Mouse (Mus musculus) lung, embryonic 15.5 days (tissue): ENCODE measurements at regions not wholly inside any gene's neighbourhood (a gene's known extent, or its start where the extent isn't known, plus 50 kb on each side); places are given as distances from the start of the nearest gene placed in this dataset.

ENCODE experiments used
- ATAC-seq: fragments of 200-750 bp; cut with Nextera tagmentation; 2 replicates; pipeline ENCODE4 v1.8.0; 2017; ENCODE audit warnings: moderate number of reproducible peaks, borderline replicate concordance; ENCODE audit not compliant: low FRiP score, low TSS enrichment; ENCODE audit errors: extremely low read depth
- H3K27ac ChIP-seq: fragments of 300-500 bp; sonication (generic); 2 replicates; pipeline ENCODE4 v1.5.1; 2015; ENCODE audit warnings: moderate library complexity, mild to moderate bottlenecking, inconsistent platforms
- H3K27me3 ChIP-seq: fragments of 300-500 bp; sonication (generic); 2 replicates; pipeline ENCODE4 v1.6.1; 2015; ENCODE audit warnings: inconsistent platforms
- H3K36me3 ChIP-seq: fragments of 300-500 bp; sonication (generic); 2 replicates; pipeline ENCODE4 v1.6.1; 2015; ENCODE audit warnings: inconsistent platforms
- H3K4me1 ChIP-seq: fragments of 300-500 bp; sonication (generic); 2 replicates; pipeline ENCODE4 v1.6.1; 2015; ENCODE audit warnings: inconsistent platforms
- H3K4me2 ChIP-seq: fragments of 300-500 bp; sonication (generic); 2 replicates; pipeline ENCODE4 v1.6.1; 2015; ENCODE audit warnings: inconsistent platforms, mild to moderate bottlenecking, moderate library complexity
- H3K4me3 ChIP-seq: fragments of 300-500 bp; sonication (generic); 2 replicates; pipeline ENCODE4 v1.5.1; 2015; ENCODE audit warnings: mild to moderate bottlenecking, inconsistent platforms
- H3K9ac ChIP-seq: fragments of 300-500 bp; sonication (generic); 2 replicates; pipeline ENCODE4 v1.6.1; 2015; ENCODE audit warnings: inconsistent platforms
- H3K9me3 ChIP-seq: fragments of 300-500 bp; sonication (generic); 2 replicates; pipeline ENCODE4 v1.6.1; 2016; ENCODE audit warnings: inconsistent platforms
- WGBS: fragments of 180-500 bp; shearing (Covaris S2); methylation state at CpG from one replicate; pipeline ENCODE4 v1.1.7; 2015; 5-methylcytosine and 5-hydroxymethylcytosine counted together

- Histone ChIP-seq H3K36me3 (no peaks in the 10 kb centered on the region), H3K27ac (no peak overlapping the region), H3K4me2 (no peak overlapping the region), H3K4me3 (no peak overlapping the region), H3K9ac (no peak overlapping the region), H3K9me3 (no peaks in the 10 kb centered on the region), H3K4me1 (no peaks in the 10 kb centered on the region), H3K27me3 (no peaks in the 10 kb centered on the region)
- 21% methylated on average over 2 of the region's 2 CpGs for WGBS
- ATAC-seq = no peak
These were observed 168.9 kb upstream of the Etaa1 start for GRCm38 (mm10) chr11:18122616-18123015.

- Histone ChIP-seq H3K4me1 (0 out of 2 replicates have a peak, but pooled peaks cover 4% of the 10 kb centered on the region), H3K9me3 (no peaks in the 10 kb centered on the region), H3K27ac (peak overlapping the region; percentile 34), H3K27me3 (no peaks in the 10 kb centered on the region), H3K4me3 (no peak overlapping the region), H3K4me2 (no peak overlapping the region), H3K36me3 (no peaks in the 10 kb centered on the region), H3K9ac (no peak overlapping the region)
- ATAC-seq = peak; percentile 86; the same call in 1 of the 2 replicates
- WGBS = 36% methylated on average over 9 of the region's 9 CpGs
These were observed 162.2 kb upstream of the Etaa1 start for GRCm38 (mm10) chr11:18115693-18116450.

GRCm38 (mm10) chr11:18102841-18103240 lies 149.2 kb upstream of the Etaa1 start:
- Histone ChIP-seq H3K9ac (no peak overlapping the region), H3K27me3 (no peaks in the 10 kb centered on the region), H3K9me3 (no peaks in the 10 kb centered on the region), H3K4me3 (no peak overlapping the region), H3K36me3 (no peaks in the 10 kb centered on the region), H3K4me2 (no peak overlapping the region), H3K4me1 (no peaks in the 10 kb centered on the region), H3K27ac (no peak overlapping the region)
- WGBS = 70% methylated on average over 3 of the region's 3 CpGs
- no peak for ATAC-seq

- no peaks in the 10 kb centered on the region for H3K36me3 ChIP-seq
- no peak overlapping the region for H3K4me3 ChIP-seq
- H3K27ac ChIP-seq = no peak overlapping the region
- no peaks in the 10 kb centered on the region for H3K9me3 ChIP-seq
- no peak for ATAC-seq
- 70% methylated on average over 4 of the region's 4 CpGs for WGBS
- no peak overlapping the region for H3K9ac ChIP-seq
- no peaks in the 10 kb centered on the region for H3K4me1 ChIP-seq
- no peaks in the 10 kb centered on the region for H3K27me3 ChIP-seq
- no peak overlapping the region for H3K4me2 ChIP-seq
These were observed 122.3 kb upstream of the Etaa1 start for GRCm38 (mm10) chr11:18075840-18076435.

- 63% methylated on average over 4 of the region's 4 CpGs for WGBS
- Histone ChIP-seq H3K9me3 (no peaks in the 10 kb centered on the region), H3K4me2 (no peak overlapping the region), H3K4me1 (peaks cover 20% of the 10 kb centered on the region), H3K36me3 (no peaks in the 10 kb centered on the region), H3K27me3 (no peaks in the 10 kb centered on the region), H3K9ac (no peak overlapping the region), H3K27ac (no peak overlapping the region), H3K4me3 (no peak overlapping the region)
- no peak for ATAC-seq
These were observed 117.1 kb upstream of the Etaa1 start for GRCm38 (mm10) chr11:18070586-18071306.

GRCm38 (mm10) chr11:18070032-18070374 lies 116.3 kb upstream of the Etaa1 start:
- WGBS = 28% methylated on average over 8 of the region's 8 CpGs
- no peaks in the 10 kb centered on the region for H3K36me3 ChIP-seq

GRCm38 (mm10) chr11:18069348-18070031 lies 115.8 kb upstream of the Etaa1 start:
- Histone ChIP-seq H3K9ac (no peak overlapping the region), H3K27me3 (no peaks in the 10 kb centered on the region), H3K4me1 (peaks cover 20% of the 10 kb centered on the region)

More at GRCm38 (mm10) chr11:18070032-18070374, 116.3 kb upstream of the Etaa1 start:
- Histone ChIP-seq H3K27me3 (no peaks in the 10 kb centered on the region), H3K4me3 (no peak overlapping the region), H3K9me3 (no peaks in the 10 kb centered on the region), H3K27ac (no peak overlapping the region), H3K9ac (no peak overlapping the region), H3K4me2 (no peak overlapping the region), H3K4me1 (peaks cover 20% of the 10 kb centered on the region)
- ATAC-seq = no peak

GRCm38 (mm10) chr11:18068085-18068484 lies 114.4 kb upstream of the Etaa1 start:
- Histone ChIP-seq H3K9ac (no peak overlapping the region), H3K9me3 (no peaks in the 10 kb centered on the region)
- ATAC-seq = no peak

More at GRCm38 (mm10) chr11:18069348-18070031, 115.8 kb upstream of the Etaa1 start:
- 23% methylated on average over 7 of the region's 7 CpGs for WGBS
- no peak overlapping the region for H3K4me3 ChIP-seq
- no peaks in the 10 kb centered on the region for H3K36me3 ChIP-seq
- H3K4me2 ChIP-seq = no peak overlapping the region
- H3K27ac ChIP-seq = no peak overlapping the region
- no peaks in the 10 kb centered on the region for H3K9me3 ChIP-seq
- no peak for ATAC-seq

GRCm38 (mm10) chr11:18067676-18068075 lies 114.0 kb upstream of the Etaa1 start:
- H3K4me1 ChIP-seq = peaks cover 20% of the 10 kb centered on the region
- no peak overlapping the region for H3K4me3 ChIP-seq
- H3K4me2 ChIP-seq = no peak overlapping the region
- 16% methylated on average over 3 of the region's 3 CpGs for WGBS
- H3K27ac ChIP-seq = no peak overlapping the region
- H3K27me3 ChIP-seq = no peaks in the 10 kb centered on the region
- no peak overlapping the region for H3K9ac ChIP-seq
- no peaks in the 10 kb centered on the region for H3K36me3 ChIP-seq
- no peaks in the 10 kb centered on the region for H3K9me3 ChIP-seq
- ATAC-seq = no peak

More at GRCm38 (mm10) chr11:18068085-18068484, 114.4 kb upstream of the Etaa1 start:
- WGBS = 41% methylated on average over 2 of the region's 2 CpGs
- H3K27me3 ChIP-seq = no peaks in the 10 kb centered on the region
- peaks cover 20% of the 10 kb centered on the region for H3K4me1 ChIP-seq
- H3K4me3 ChIP-seq = no peak overlapping the region
- no peaks in the 10 kb centered on the region for H3K36me3 ChIP-seq
- no peak overlapping the region for H3K4me2 ChIP-seq
- no peak overlapping the region for H3K27ac ChIP-seq

- Histone ChIP-seq H3K4me3 (no peak overlapping the region), H3K4me1 (no peaks in the 10 kb centered on the region), H3K9me3 (no peaks in the 10 kb centered on the region), H3K27me3 (no peaks in the 10 kb centered on the region), H3K36me3 (no peaks in the 10 kb centered on the region), H3K9ac (no peak overlapping the region), H3K4me2 (no peak overlapping the region), H3K27ac (no peak overlapping the region)
- no peak for ATAC-seq
- WGBS = 62% methylated on average over 1 of the region's 1 CpGs
These were observed 87.9 kb upstream of the Etaa1 start for GRCm38 (mm10) chr11:18041589-18041988.

GRCm38 (mm10) chr11:18031049-18031448 lies 77.4 kb upstream of the Etaa1 start:
- Histone ChIP-seq H3K27ac (no peak overlapping the region), H3K9me3 (no peaks in the 10 kb centered on the region), H3K9ac (no peak overlapping the region), H3K4me2 (no peak overlapping the region), H3K4me3 (no peak overlapping the region), H3K36me3 (no peaks in the 10 kb centered on the region), H3K27me3 (no peaks in the 10 kb centered on the region), H3K4me1 (no peaks in the 10 kb centered on the region)
- 83% methylated on average over 4 of the region's 4 CpGs for WGBS
- no peak for ATAC-seq
